Mouse (Mus musculus) limb, embryonic 14.5 days (tissue): Measurements from ENCODE around the gene Tmed10. TPM values are rescaled to one million over a fixed set of nuclear protein-coding genes. Genes with fewer than 3 reads are reported as not detected.

Experiments used
- ATAC-seq: fragments of 200-750 bp; cut with Nextera tagmentation; 2 replicates; pipeline ENCODE4 v1.8.0; 2017; ENCODE audit warnings: low read depth, moderate number of reproducible peaks, moderate TSS enrichment; ENCODE audit not compliant: low FRiP score
- DNase-seq: peaks from one replicate; pipeline ENCODE4 v3.0.0-alpha.2; 2015; ENCODE audit warnings: low spot score
- H3K27ac ChIP-seq: fragments of 300-500 bp; sonication (generic); replicated peaks from 2 replicates; pipeline ENCODE4 v1.5.1; 2014; ENCODE audit warnings: low read depth, mild to moderate bottlenecking, low read length, moderate library complexity, mixed read lengths
- H3K27me3 ChIP-seq: fragments of 300-500 bp; sonication (generic); 2 replicates; pipeline ENCODE4 v1.6.1; 2014; ENCODE audit warnings: low read length, mixed read lengths; ENCODE audit not compliant: control insufficient read depth, insufficient read depth
- H3K36me3 ChIP-seq: fragments of 300-500 bp; sonication (generic); 2 replicates; pipeline ENCODE4 v1.6.1; 2014; ENCODE audit warnings: mild to moderate bottlenecking, low read length, moderate library complexity, mixed read lengths; ENCODE audit not compliant: control insufficient read depth, insufficient read depth
- H3K4me1 ChIP-seq: fragments of 300-500 bp; sonication (generic); 2 replicates; pipeline ENCODE4 v1.6.1; 2014; ENCODE audit warnings: antibody characterized with exemption, low read length, mixed read lengths; ENCODE audit not compliant: control insufficient read depth, insufficient read depth
- H3K4me2 ChIP-seq: fragments of 300-500 bp; sonication (generic); replicated peaks from 2 replicates; pipeline ENCODE4 v1.6.1; 2014; ENCODE audit warnings: low read depth, mild to moderate bottlenecking, low read length, moderate library complexity; ENCODE audit not compliant: severe bottlenecking
- H3K4me3 ChIP-seq: fragments of 300-500 bp; sonication (generic); replicated peaks from 2 replicates; pipeline ENCODE4 v1.5.1; 2014; ENCODE audit warnings: low read length
- H3K9ac ChIP-seq: fragments of 300-500 bp; sonication (generic); 2 replicates; pipeline ENCODE4 v1.6.1; 2014; ENCODE audit warnings: mild to moderate bottlenecking, low read depth, low read length, moderate library complexity; ENCODE audit not compliant: severe bottlenecking
- H3K9me3 ChIP-seq: fragments of 300-500 bp; sonication (generic); 2 replicates; pipeline ENCODE4 v1.6.1; 2016; ENCODE audit warnings: low read length; ENCODE audit not compliant: control insufficient read depth
- POLR2A ChIP-seq: fragments of 200-500 bp; IDR thresholded peaks from 2 replicates; pipeline ENCODE4 v1.8.0; 2012; ENCODE audit warnings: inconsistent platforms, mild to moderate bottlenecking, moderate library complexity, borderline replicate concordance; ENCODE audit not compliant: insufficient read depth, insufficient read length; ENCODE audit errors: extremely low read depth
- WGBS: fragments of 180-500 bp; shearing (Covaris S2); extraction: QIAGEN DNeasy Blood & Tissue Kit; methylation state at CpG from one replicate; pipeline ENCODE4 v1.1.7; 2014; 5-methylcytosine and 5-hydroxymethylcytosine counted together
- polyA plus RNA-seq, 2 experiments: library from polyadenylated mRNA; depleted of rRNA in 1 of 2; stranded (reverse) in 1 of 2; unstranded in 1 of 2; fragments of >200 nt; fragmentation: Nextera tagmentation in 1 of 2; extraction: Ambion mirVana in 1 of 2; gene quantifications; 2 replicates each; pipeline versions ENCODE4 v1.2.1 to v1.2.3; 2012 to 2014

Gene Tmed10
- polyA plus RNA-seq, 2 experiments, result 222 to 394 TPM

- no peak overlapping the region for H3K9ac ChIP-seq
- WGBS, result 53% methylated on average over 3 of the region's 3 CpGs
- peak; percentile 66 for ATAC-seq
- H3K4me3 ChIP-seq, result no peak overlapping the region
- no peak overlapping the region for H3K4me2 ChIP-seq
- no peaks in the 10 kb centered on the region for H3K9me3 ChIP-seq
- no peak for TF ChIP-seq POLR2A
- peaks cover 43% of the 10 kb centered on the region for H3K36me3 ChIP-seq
- DNase-seq, result peak; percentile 93
- H3K4me1 ChIP-seq, result peaks cover 2% of the 10 kb centered on the region; the same call in 1 of the 2 replicates
- H3K27ac ChIP-seq, result no peak overlapping the region
- no peaks in the 10 kb centered on the region for H3K27me3 ChIP-seq
Measured at GRCm38 (mm10) chr12:85346374-85346773, 28.3 kb downstream of the Tmed10 start.

GRCm38 (mm10) chr12:85345559-85345958, 29.1 kb downstream of the Tmed10 start:
- no peak for TF ChIP-seq POLR2A
- H3K9me3 ChIP-seq, result no peaks in the 10 kb centered on the region
- ATAC-seq (no peak), DNase-seq (no peak)
- no peak overlapping the region for H3K27ac ChIP-seq
- no peak overlapping the region for H3K4me3 ChIP-seq
- H3K27me3 ChIP-seq, result no peaks in the 10 kb centered on the region
- H3K9ac ChIP-seq, result no peak overlapping the region
- peaks cover 45% of the 10 kb centered on the region for H3K36me3 ChIP-seq
- 87% methylated on average over 6 of the region's 6 CpGs for WGBS
- H3K4me1 ChIP-seq, result peaks cover 2% of the 10 kb centered on the region; the same call in 1 of the 2 replicates
- H3K4me2 ChIP-seq, result no peak overlapping the region

- ATAC-seq, result peak; percentile 48; the same call in 1 of the 2 replicates
- no peak overlapping the region for H3K9ac ChIP-seq
- H3K4me1 ChIP-seq, result peaks cover 2% of the 10 kb centered on the region; the same call in 1 of the 2 replicates
- DNase-seq, result peak; percentile 63
- 28% methylated on average over 7 of the region's 7 CpGs for WGBS
- H3K4me2 ChIP-seq, result 0 out of 2 replicates have a peak overlapping the region, but pooled peaks have one; percentile 2
- H3K9me3 ChIP-seq, result no peaks in the 10 kb centered on the region
- no peak overlapping the region for H3K4me3 ChIP-seq
- peaks cover 37% of the 10 kb centered on the region for H3K36me3 ChIP-seq
- TF ChIP-seq POLR2A, result no peak
- peak overlapping the region; percentile 33 for H3K27ac ChIP-seq
- no peaks in the 10 kb centered on the region for H3K27me3 ChIP-seq
Measured at GRCm38 (mm10) chr12:85344252-85344651, 30.4 kb downstream of the Tmed10 start.

GRCm38 (mm10) chr12:85342310-85342709, 32.3 kb downstream of the Tmed10 start:
- Histone ChIP-seq H3K9me3 (no peaks in the 10 kb centered on the region), H3K36me3 (peaks cover 19% of the 10 kb centered on the region), H3K4me3 (no peak overlapping the region), H3K27me3 (no peaks in the 10 kb centered on the region), H3K4me2 (no peak overlapping the region), H3K4me1 (peaks cover 11% of the 10 kb centered on the region), H3K27ac (no peak overlapping the region), H3K9ac (no peak overlapping the region)
- TF ChIP-seq POLR2A, result no peak
- no peak for ATAC-seq
- 73% methylated on average over 4 of the region's 4 CpGs for whole genome bisulfite sequencing
- DNase-seq, result no peak

GRCm38 (mm10) chr12:85341131-85341530, 33.5 kb downstream of the Tmed10 start:
- H3K4me2 ChIP-seq, result no peak overlapping the region
- peaks cover 11% of the 10 kb centered on the region for H3K4me1 ChIP-seq
- peaks cover 18% of the 10 kb centered on the region for H3K36me3 ChIP-seq
- H3K27me3 ChIP-seq, result no peaks in the 10 kb centered on the region
- H3K27ac ChIP-seq, result no peak overlapping the region
- ATAC-seq (0 out of 2 replicates have a peak, but pooled peaks have one; percentile 11), DNase-seq (peak; percentile 88)
- no peak for TF ChIP-seq POLR2A
- no peak overlapping the region for H3K9ac ChIP-seq
- no peaks in the 10 kb centered on the region for H3K9me3 ChIP-seq
- WGBS, result 61% methylated on average over 1 of the region's 1 CpGs
- H3K4me3 ChIP-seq, result no peak overlapping the region

- H3K4me2 ChIP-seq, result peak overlapping the region; percentile 62
- peak overlapping the region; percentile 97 for H3K4me3 ChIP-seq
- 45% methylated on average over 4 of the region's 4 CpGs for WGBS
- DNase-seq, result peak; percentile 26
- no peak for ATAC-seq
- no peaks in the 10 kb centered on the region for H3K27me3 ChIP-seq
- peaks cover 11% of the 10 kb centered on the region for H3K4me1 ChIP-seq
- no peak overlapping the region for H3K9ac ChIP-seq
- H3K27ac ChIP-seq, result no peak overlapping the region
- no peaks in the 10 kb centered on the region for H3K9me3 ChIP-seq
- H3K36me3 ChIP-seq, result peaks cover 25% of the 10 kb centered on the region
- TF ChIP-seq POLR2A, result no peak
Measured at GRCm38 (mm10) chr12:85339947-85340346, 34.7 kb downstream of the Tmed10 start.
